Mouse (Mus musculus) T-helper 2 cell (primary cell): ENCODE results near the gene Abcb11.

Experiments
- in situ Hi-C: fragments of 300-600 bp; cut with MboI, MseI; formaldehyde crosslinking; loops from one replicate; pipeline ENCODE4 v1.15.1; 2025; ENCODE audit warnings: high pct_unique_total_duplicates

The Abcb11 gene

GRCm38 (mm10) chr2:69189222-69189621 is 153.2 kb downstream of the Abcb11 start:
- in situ Hi-C loops, result no loop called here

DNA sequence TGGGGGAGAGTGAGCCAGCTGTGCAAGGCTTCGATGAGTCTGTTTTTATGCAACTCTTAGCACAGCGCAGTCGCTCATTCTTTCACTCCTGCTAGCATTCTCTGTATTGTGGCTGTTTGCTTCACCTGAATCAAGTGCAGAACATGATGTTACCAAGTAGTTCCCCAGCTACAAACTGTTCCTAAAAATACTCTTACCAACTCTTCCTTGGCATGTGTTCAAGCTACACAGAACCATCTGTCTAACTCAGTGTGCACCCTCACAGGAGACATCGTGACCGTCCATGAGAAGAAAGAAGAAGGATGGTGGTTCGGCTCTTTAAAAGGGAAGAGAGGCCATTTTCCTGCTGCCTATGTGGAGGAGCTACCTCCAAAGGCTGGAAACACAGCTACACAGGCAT is 153.7 kb downstream of the Abcb11 start:
- in situ Hi-C loops, result no loop called here
